In genomic region chr19:10094695-10095094, GRCm38 (mm10) we compare ENCODE assay signal across 9 mouse cellular contexts. TPM values are rescaled to one million over a fixed set of nuclear protein-coding genes. Genes with fewer than 3 reads are reported as not detected.
A peak's percentile ranks its signal among the peaks of the same experiment; 100 is the strongest.
DNase-seq lines count a peak whose midpoint lies in the region; ATAC-seq and TF ChIP-seq lines count a peak whose summit lies in the region.
"Had no signal": no experiment of that assay in that cellular context is flagged by ENCODE, and none has a peak within 500 bp of the region (broad histone marks: within the 10 kb centered on the region; RNA-seq: fewer than 3 reads in every experiment).

No protein-coding gene starts in this region.

- whole genome bisulfite sequencing in liver, adult 2 months, result 63% methylated on average over 4 of the region's 4 CpGs
- WGBS in hindbrain, embryonic 16.5 days, result 83% methylated on average over 4 of the region's 4 CpGs
- 65% methylated on average over 4 of the region's 4 CpGs for WGBS in stomach, embryonic 16.5 days
- WGBS in kidney, adult 2 months, result 75% methylated on average over 4 of the region's 4 CpGs

- H3K4me1 ChIP-seq in liver, adult 2 months (ENCODE audit: control insufficient read depth, insufficient read depth, low read length), result peaks cover 18% of the 10 kb centered on the region
- H3K4me1 ChIP-seq in hindbrain, embryonic 16.5 days (ENCODE audit: control insufficient read depth, insufficient read depth, low read depth, low read length), result peaks cover 54% of the 10 kb centered on the region
- H3K4me1 ChIP-seq in stomach, embryonic 16.5 days (ENCODE audit: control insufficient read depth, insufficient read depth, low read length), result 0 out of 2 replicates have a peak, but pooled peaks cover 11% of the 10 kb centered on the region
- H3K4me1 ChIP-seq in kidney, adult 2 months (ENCODE audit: control insufficient read depth, insufficient read depth, low read length), result no peaks in the 10 kb centered on the region

- no peak for TF ChIP-seq CTCF in liver, adult 2 months (IDR thresholded peaks at IDR 0.05; ENCODE audit: low read depth, low read length)
- no peak for TF ChIP-seq CTCF in kidney, adult 2 months (conservative IDR thresholded peaks at IDR 0.05; ENCODE audit: insufficient read depth, insufficient read length, low read depth, low read length)

- no peaks in the 10 kb centered on the region for H3K9me3 ChIP-seq in hindbrain, embryonic 16.5 days (ENCODE audit: control insufficient read depth, low read length)
- H3K9me3 ChIP-seq in stomach, embryonic 16.5 days (replicated peaks; ENCODE audit: control insufficient read depth, low read length), result no peaks in the 10 kb centered on the region
- H3K9me3 ChIP-seq: limb, embryonic 13.5 days had no signal

- no peaks in the 10 kb centered on the region for H3K27me3 ChIP-seq in liver, adult 2 months (ENCODE audit: control insufficient read depth, insufficient read depth, low read length)
- H3K27me3 ChIP-seq in hindbrain, embryonic 16.5 days (replicated peaks; ENCODE audit: control insufficient read depth, insufficient read depth, low read length), result no peaks in the 10 kb centered on the region
- no peaks in the 10 kb centered on the region for H3K27me3 ChIP-seq in stomach, embryonic 16.5 days (ENCODE audit: control insufficient read depth, insufficient read depth, low read length)
- H3K27me3 ChIP-seq in kidney, adult 2 months (replicated peaks; ENCODE audit: control insufficient read depth, insufficient read depth, low read length), result no peaks in the 10 kb centered on the region
- H3K27me3 ChIP-seq: limb, embryonic 13.5 days had no signal

- ATAC-seq in hindbrain, embryonic 16.5 days, result no peak
- peak; percentile 80 for ATAC-seq in megakaryocyte progenitor cell, adult 5-6 weeks (replicated peaks; ENCODE audit: poor library complexity)
- ATAC-seq in stomach, embryonic 16.5 days (ENCODE audit: insufficient read depth, low FRiP score), result peak; percentile 79

- no peak overlapping the region for H3K27ac ChIP-seq in liver, adult 2 months (replicated peaks; ENCODE audit: insufficient read depth, low read depth, low read length)
- H3K27ac ChIP-seq in hindbrain, embryonic 16.5 days (ENCODE audit: low read depth, low read length), result no peak overlapping the region
- peak overlapping the region; percentile 34; the same call in 1 of the 2 replicates for H3K27ac ChIP-seq in stomach, embryonic 16.5 days (ENCODE audit: low read length)
- H3K27ac ChIP-seq in kidney, adult 2 months (ENCODE audit: insufficient read depth, low read depth, low read length), result no peak overlapping the region
- H3K27ac ChIP-seq: layer of hippocampus, adult 2 months; limb, embryonic 13.5 days had no signal

- peaks cover 45% of the 10 kb centered on the region; the same call in 1 of the 2 replicates for H3K79me2 ChIP-seq in liver, adult 2 months (ENCODE audit: control insufficient read depth, insufficient read depth, low read length)

- H3K36me3 ChIP-seq in liver, adult 2 months (ENCODE audit: control insufficient read depth, insufficient read depth, low read length), result peaks cover 83% of the 10 kb centered on the region
- H3K36me3 ChIP-seq in hindbrain, embryonic 16.5 days (ENCODE audit: control insufficient read depth, insufficient read depth, low read length), result peaks cover 20% of the 10 kb centered on the region
- H3K36me3 ChIP-seq in stomach, embryonic 16.5 days (ENCODE audit: control insufficient read depth, insufficient read depth, low read length), result no peaks in the 10 kb centered on the region
- no peaks in the 10 kb centered on the region for H3K36me3 ChIP-seq in kidney, adult 2 months (ENCODE audit: control insufficient read depth, insufficient read depth, low read length)

- H3K4me3 ChIP-seq in liver, adult 2 months (ENCODE audit: insufficient read depth, low read depth, low read length), result no peak overlapping the region
- no peak overlapping the region for H3K4me3 ChIP-seq in hindbrain, embryonic 16.5 days (ENCODE audit: low read length)
- H3K4me3 ChIP-seq in stomach, embryonic 16.5 days (replicated peaks; ENCODE audit: low read length), result no peak overlapping the region
- H3K4me3 ChIP-seq in kidney, adult 2 months (ENCODE audit: insufficient read depth, low read depth, low read length), result no peak overlapping the region
- H3K4me3 ChIP-seq: layer of hippocampus, adult 2 months; limb, embryonic 13.5 days had no signal

- peak; percentile 55 for DNase-seq in liver, adult 2 months (ENCODE audit: extremely low read depth, low read depth, low spot score)
- no peak for DNase-seq in liver
- DNase-seq in kidney, postnatal 10 days, result no peak
- no peak for DNase-seq in kidney, adult 2 months

- 0 out of 2 replicates have a peak, but pooled peaks have one; percentile 3 for TF ChIP-seq POLR2A in liver, adult 2 months (IDR thresholded peaks at IDR 0.05; ENCODE audit: extremely low read depth, insufficient read depth, low read length)
- no peak for TF ChIP-seq POLR2A in kidney, adult 2 months (IDR thresholded peaks at IDR 0.05; ENCODE audit: low read depth, low read length)

- H3K9ac ChIP-seq in liver, adult 2 months (ENCODE audit: low read depth, low read length), result no peak overlapping the region
- peak overlapping the region; percentile 35 for H3K9ac ChIP-seq in hindbrain, embryonic 16.5 days (ENCODE audit: low read depth, low read length)
- no peak overlapping the region for H3K9ac ChIP-seq in stomach, embryonic 16.5 days (ENCODE audit: low read length)
- H3K9ac ChIP-seq: limb, embryonic 13.5 days had no signal

- peak overlapping the region; percentile 6; the same call in 1 of the 2 replicates for H3K4me2 ChIP-seq in hindbrain, embryonic 16.5 days (ENCODE audit: low read length)
- H3K4me2 ChIP-seq in stomach, embryonic 16.5 days (ENCODE audit: low read depth, low read length), result no peak overlapping the region
- H3K4me2 ChIP-seq: limb, embryonic 13.5 days had no signal

RNA-seq across cellular contexts. Expression of gene Fads2, which starts 6.9 kb away (rescaled TPM):
- 284 and 293 TPM in 2 replicates for total RNA-seq in liver, adult 2 months (2014; rRNA removed)
- 586 and 618 TPM in 2 replicates for polyA plus RNA-seq in liver, adult 2 months (2012; rRNA removed)
- polyA plus RNA-seq in hindbrain, embryonic 16.5 days (2015; fragmentation: Nextera tagmentation; extraction: Ambion mirVana), result 236 and 253 TPM in 2 replicates
- 7.7 and 10.4 TPM in 2 replicates for total RNA-seq in megakaryocyte progenitor cell, adult 5-6 weeks (2015)
- 6.3 and 13.7 TPM in 2 replicates for total RNA-seq in megakaryocyte progenitor cell, adult 5-6 weeks (2017)
- 102 and 104 TPM in 2 replicates for polyA plus RNA-seq in stomach, embryonic 16.5 days (2015; fragmentation: Nextera tagmentation; extraction: Ambion mirVana)
- polyA plus RNA-seq in kidney, adult 2 months (2012; rRNA removed), result 240 and 258 TPM in 2 replicates

RNA-seq across cellular contexts. Expression of gene Fads3, which starts 53.3 kb away (rescaled TPM):
- 1.4 and 2.8 TPM in 2 replicates for total RNA-seq in liver, adult 2 months (2014; rRNA removed)
- 4.8 TPM in 2 replicates for polyA plus RNA-seq in liver, adult 2 months (2012; rRNA removed)
- 39.7 and 42.1 TPM in 2 replicates for polyA plus RNA-seq in hindbrain, embryonic 16.5 days (2015; fragmentation: Nextera tagmentation; extraction: Ambion mirVana)
- 1.4 and 2.1 TPM in 2 replicates for total RNA-seq in megakaryocyte progenitor cell, adult 5-6 weeks (2015)
- total RNA-seq in megakaryocyte progenitor cell, adult 5-6 weeks (2017), result 2.1 and 2.8 TPM in 2 replicates
- polyA plus RNA-seq in stomach, embryonic 16.5 days (2015; fragmentation: Nextera tagmentation; extraction: Ambion mirVana), result 18.9 and 22.5 TPM in 2 replicates
- 382 and 459 TPM in 2 replicates for polyA plus RNA-seq in kidney, adult 2 months (2012; rRNA removed)
